Mouse (Mus musculus) forebrain, embryonic 14.5 days (tissue): Measurements from ENCODE around the gene Znrf4. TPM values are rescaled to one million over a fixed set of nuclear protein-coding genes. Genes with fewer than 3 reads are reported as not detected.

ENCODE experiments used
- ATAC-seq: fragments of 200-750 bp; cut with Nextera tagmentation; 2 replicates; pipeline ENCODE4 v1.8.0; 2017; ENCODE audit warnings: mild to moderate bottlenecking, moderate library complexity
- DNase-seq: peaks from one replicate; pipeline ENCODE4 v3.0.0-alpha.2; 2015; ENCODE audit warnings: low spot score
- H3K27ac ChIP-seq: fragments of 300-500 bp; sonication (generic); 2 replicates; pipeline ENCODE4 v1.5.1; 2014; ENCODE audit warnings: low read depth, mild to moderate bottlenecking, control low read depth, low read length, moderate library complexity
- H3K27me3 ChIP-seq: fragments of 300-500 bp; sonication (generic); replicated peaks from 2 replicates; pipeline ENCODE4 v1.6.1; 2014; ENCODE audit warnings: low read length, control low read depth, mixed read lengths; ENCODE audit not compliant: control insufficient read depth, insufficient read depth
- H3K36me3 ChIP-seq: fragments of 300-500 bp; sonication (generic); 2 replicates; pipeline ENCODE4 v1.6.1; 2014; ENCODE audit warnings: low read length, control low read depth; ENCODE audit not compliant: control insufficient read depth, insufficient read depth
- H3K4me1 ChIP-seq: fragments of 300-500 bp; sonication (generic); 2 replicates; pipeline ENCODE4 v1.6.1; 2014; ENCODE audit warnings: antibody characterized with exemption, low read length, control low read depth; ENCODE audit not compliant: control insufficient read depth, insufficient read depth
- H3K4me2 ChIP-seq: fragments of 300-500 bp; sonication (generic); 2 replicates; pipeline ENCODE4 v1.6.1; 2014; ENCODE audit warnings: mild to moderate bottlenecking, control low read depth, low read length
- H3K4me3 ChIP-seq: fragments of 300-500 bp; sonication (generic); 2 replicates; pipeline ENCODE4 v1.5.1; 2014; ENCODE audit warnings: low read depth, low read length, control low read depth
- H3K9ac ChIP-seq: fragments of 300-500 bp; sonication (generic); 2 replicates; pipeline ENCODE4 v1.6.1; 2014; ENCODE audit warnings: mild to moderate bottlenecking, low read length, control low read depth, moderate library complexity
- H3K9me3 ChIP-seq: fragments of 300-500 bp; sonication (generic); replicated peaks from 2 replicates; pipeline ENCODE4 v1.6.1; 2016; ENCODE audit warnings: low read length, control low read depth, mixed read lengths; ENCODE audit not compliant: control insufficient read depth
- WGBS: fragments of 180-500 bp; shearing (Covaris S2); extraction: QIAGEN DNeasy Blood & Tissue Kit; methylation state at CpG from one replicate; pipeline ENCODE4 v1.1.7; 2014; 5-methylcytosine and 5-hydroxymethylcytosine counted together
- polyA plus RNA-seq: library from polyadenylated mRNA; unstranded; fragments of >200 nt; fragmentation: Nextera tagmentation; extraction: Ambion mirVana; gene quantifications from 2 replicates; pipeline ENCODE4 v1.2.1, GENCODE M21; 2014

The Znrf4 gene
- polyA plus RNA-seq, 1 experiment from 2014 or later, result 0.14 TPM

GRCm38 (mm10) chr17:56542736-56543135 lies 30.5 kb upstream of the Znrf4 start:
- H3K27me3 ChIP-seq, result no peaks in the 10 kb centered on the region
- peaks cover 20% of the 10 kb centered on the region for H3K4me1 ChIP-seq
- H3K4me2 ChIP-seq, result no peak overlapping the region
- H3K9ac ChIP-seq, result no peak overlapping the region
- H3K27ac ChIP-seq, result peak overlapping the region; percentile 64
- ATAC-seq (no peak), DNase-seq (peak; percentile 46)
- 16% methylated on average over 8 of the region's 8 CpGs for WGBS
- H3K9me3 ChIP-seq, result no peaks in the 10 kb centered on the region
- no peak overlapping the region for H3K4me3 ChIP-seq
- H3K36me3 ChIP-seq, result no peaks in the 10 kb centered on the region

GRCm38 (mm10) chr17:56540562-56540975 lies 28.3 kb upstream of the Znrf4 start:
- H3K9ac ChIP-seq, result no peak overlapping the region
- DNase-seq (no peak), ATAC-seq (no peak)
- no peak overlapping the region for H3K4me2 ChIP-seq
- no peaks in the 10 kb centered on the region for H3K36me3 ChIP-seq
- H3K27ac ChIP-seq, result no peak overlapping the region
- WGBS, result 45% methylated on average over 6 of the region's 6 CpGs
- H3K4me1 ChIP-seq, result peaks cover 30% of the 10 kb centered on the region
- H3K27me3 ChIP-seq, result no peaks in the 10 kb centered on the region
- H3K9me3 ChIP-seq, result no peaks in the 10 kb centered on the region
- no peak overlapping the region for H3K4me3 ChIP-seq

- Histone ChIP-seq H3K4me3 (no peak overlapping the region), H3K27ac (peak overlapping the region; percentile 72), H3K36me3 (no peaks in the 10 kb centered on the region), H3K9me3 (no peaks in the 10 kb centered on the region), H3K4me1 (peaks cover 31% of the 10 kb centered on the region), H3K27me3 (no peaks in the 10 kb centered on the region), H3K4me2 (no peak overlapping the region), H3K9ac (no peak overlapping the region)
- WGBS, result 6% methylated on average over 8 of the region's 8 CpGs
- DNase-seq (peak; percentile 78), ATAC-seq (peak; percentile 44)
These were observed 25.7 kb upstream of the Znrf4 start for GRCm38 (mm10) chr17:56537912-56538311.

GRCm38 (mm10) chr17:56536874-56537273 lies 24.6 kb upstream of the Znrf4 start:
- H3K27me3 ChIP-seq, result no peaks in the 10 kb centered on the region
- H3K9me3 ChIP-seq, result no peaks in the 10 kb centered on the region
- H3K27ac ChIP-seq, result peak overlapping the region; percentile 85
- DNase-seq (peak; percentile 59), ATAC-seq (peak; percentile 51; the same call in 1 of the 2 replicates)
- peaks cover 31% of the 10 kb centered on the region for H3K4me1 ChIP-seq
- H3K4me3 ChIP-seq, result no peak overlapping the region
- WGBS, result 23% methylated on average over 3 of the region's 3 CpGs
- H3K9ac ChIP-seq, result no peak overlapping the region
- no peaks in the 10 kb centered on the region for H3K36me3 ChIP-seq
- no peak overlapping the region for H3K4me2 ChIP-seq

GRCm38 (mm10) chr17:56536192-56536591 lies 24.0 kb upstream of the Znrf4 start:
- H3K4me2 ChIP-seq, result no peak overlapping the region
- no peaks in the 10 kb centered on the region for H3K27me3 ChIP-seq
- ATAC-seq (peak; percentile 42; the same call in 1 of the 2 replicates), DNase-seq (peak; percentile 80)
- no peaks in the 10 kb centered on the region for H3K9me3 ChIP-seq
- H3K27ac ChIP-seq, result peak overlapping the region; percentile 85
- peaks cover 31% of the 10 kb centered on the region for H3K4me1 ChIP-seq
- WGBS, result 14% methylated on average over 14 of the region's 14 CpGs
- no peak overlapping the region for H3K4me3 ChIP-seq
- H3K36me3 ChIP-seq, result no peaks in the 10 kb centered on the region
- peak overlapping the region; percentile 25; the same call in 1 of the 2 replicates for H3K9ac ChIP-seq

GRCm38 (mm10) chr17:56524943-56525342 lies 12.7 kb upstream of the Znrf4 start:
- Histone ChIP-seq H3K9ac (no peak overlapping the region), H3K4me1 (no peaks in the 10 kb centered on the region)
- 88% methylated on average over 4 of the region's 4 CpGs for WGBS

GRCm38 (mm10) chr17:56522744-56523143 lies 10.5 kb upstream of the Znrf4 start:
- Histone ChIP-seq H3K9me3 (no peaks in the 10 kb centered on the region), H3K4me2 (no peak overlapping the region), H3K4me3 (no peak overlapping the region), H3K27me3 (no peaks in the 10 kb centered on the region), H3K9ac (no peak overlapping the region), H3K36me3 (no peaks in the 10 kb centered on the region), H3K27ac (no peak overlapping the region), H3K4me1 (no peaks in the 10 kb centered on the region)
- no peak for DNase-seq
- ATAC-seq, result no peak
- 68% methylated on average over 1 of the region's 1 CpGs for WGBS

More at GRCm38 (mm10) chr17:56524943-56525342, 12.7 kb upstream of the Znrf4 start:
- Histone ChIP-seq H3K36me3 (no peaks in the 10 kb centered on the region), H3K27me3 (no peaks in the 10 kb centered on the region), H3K4me3 (no peak overlapping the region), H3K9me3 (no peaks in the 10 kb centered on the region), H3K27ac (no peak overlapping the region), H3K4me2 (no peak overlapping the region)
- ATAC-seq (no peak), DNase-seq (no peak)

- H3K4me2 ChIP-seq, result peak overlapping the region; percentile 24
- H3K27ac ChIP-seq, result peak overlapping the region; percentile 94
- ATAC-seq, result peak; percentile 88
- H3K27me3 ChIP-seq, result 0 out of 2 replicates have a peak, but pooled peaks cover 7% of the 10 kb centered on the region
- H3K9ac ChIP-seq, result peak overlapping the region; percentile 50
- no peaks in the 10 kb centered on the region for H3K36me3 ChIP-seq
- H3K4me1 ChIP-seq, result peaks cover 24% of the 10 kb centered on the region
- H3K4me3 ChIP-seq, result no peak overlapping the region
- 5% methylated on average over 13 of the region's 13 CpGs for WGBS
- peak; percentile 83 for DNase-seq
- no peaks in the 10 kb centered on the region for H3K9me3 ChIP-seq
These were observed 3.6 kb upstream of the Znrf4 start for GRCm38 (mm10) chr17:56515690-56516410.

GRCm38 (mm10) chr17:56514916-56515315 lies 2.7 kb upstream of the Znrf4 start:
- peaks cover 34% of the 10 kb centered on the region for H3K4me1 ChIP-seq
- DNase-seq, result peak; percentile 23
- H3K36me3 ChIP-seq, result no peaks in the 10 kb centered on the region
- no peak overlapping the region for H3K4me3 ChIP-seq
- H3K9me3 ChIP-seq, result no peaks in the 10 kb centered on the region
- 31% methylated on average over 12 of the region's 12 CpGs for WGBS
- H3K27me3 ChIP-seq, result 0 out of 2 replicates have a peak, but pooled peaks cover 7% of the 10 kb centered on the region
- peak overlapping the region; percentile 94 for H3K27ac ChIP-seq
- H3K4me2 ChIP-seq, result no peak overlapping the region
- H3K9ac ChIP-seq, result no peak overlapping the region
- no peak for ATAC-seq
